Mouse (Mus musculus) C2C12 (cell line): Measurements from ENCODE around the gene Ahdc1.

Experiments
- CEBPB ChIP-seq: IDR thresholded peaks from one replicate; pipeline ENCODE4 v1.6.1; 2011; ENCODE audit warnings: low read depth, mild to moderate bottlenecking, control low read depth, moderate library complexity
- CTCF ChIP-seq: IDR thresholded peaks from one replicate; pipeline ENCODE4 v1.5.1; 2011; ENCODE audit not compliant: control insufficient read depth, insufficient read depth, insufficient read length
- USF1 ChIP-seq: IDR thresholded peaks from one replicate; pipeline ENCODE4 v1.6.1; 2011; ENCODE audit warnings: low read depth, mild to moderate bottlenecking, control low read depth, moderate library complexity

DNA sequence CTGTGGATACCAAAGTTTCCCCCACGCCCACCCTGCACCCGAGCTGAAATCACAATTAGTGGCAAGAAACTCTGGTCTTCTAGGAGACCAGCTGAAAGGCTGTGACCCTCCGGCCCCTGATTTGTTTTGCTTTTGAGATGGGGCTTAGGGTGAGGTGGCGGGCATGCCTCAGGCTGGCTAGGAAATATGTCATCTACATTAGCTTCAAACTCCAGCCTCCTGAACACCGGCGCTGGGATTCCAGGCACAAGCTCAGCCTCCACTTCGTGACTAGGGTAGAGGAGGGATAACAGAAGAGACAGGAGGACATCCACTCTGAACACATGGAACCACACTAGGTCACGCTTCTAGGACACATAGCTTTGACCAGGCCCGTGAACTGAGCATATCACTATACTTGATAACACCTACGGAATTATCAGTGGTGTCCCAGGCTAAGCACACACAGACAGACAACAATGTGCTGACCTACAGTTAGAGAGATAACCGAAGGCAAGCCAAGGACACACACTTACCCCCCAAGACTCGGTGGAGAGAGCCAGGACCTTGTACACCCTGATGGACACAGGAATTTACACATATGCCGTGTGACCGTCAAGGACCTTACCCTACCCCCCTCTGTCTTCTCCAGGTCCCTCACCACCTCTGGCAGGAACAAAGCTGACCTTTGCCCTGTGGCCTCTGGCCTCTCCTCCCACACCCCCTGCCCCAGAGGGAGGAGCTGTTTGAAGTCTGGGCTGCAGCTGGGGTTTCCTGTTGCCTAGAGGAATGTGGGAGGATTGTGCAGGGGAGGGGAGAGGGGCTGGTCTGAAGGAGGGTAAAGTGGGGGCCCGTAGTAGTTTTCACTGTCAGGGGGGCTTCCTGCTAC, 3.3 kb upstream of the Ahdc1 start:
- no peak for TF ChIP-seq CTCF
- TF ChIP-seq USF1: no peak
- no peak for TF ChIP-seq CEBPB
